Mouse (Mus musculus) E14TG2a.4 (cell line): ENCODE data around the gene Ell3.
"Not testable (repeated sequence)": the region's sequence is repeated elsewhere in the genome, so short reads cannot be mapped to it uniquely, and the experiment has no call there.

Experiments used
- H3K27me3 ChIP-seq: 2 replicates; pipeline ENCODE4 v1.6.1; 2014; ENCODE audit warnings: low read length, control low read depth; ENCODE audit not compliant: insufficient read depth
- H3K36me3 ChIP-seq: 2 replicates; pipeline ENCODE4 v1.6.1; 2014; ENCODE audit warnings: low read length, control low read depth; ENCODE audit not compliant: insufficient read depth
- H3K4me1 ChIP-seq: replicated peaks from 2 replicates; pipeline ENCODE4 v1.6.1; 2014; ENCODE audit warnings: low read depth, low read length, control low read depth
- H3K4me3 ChIP-seq: replicated peaks from 2 replicates; pipeline ENCODE4 v1.5.1; 2014; ENCODE audit warnings: mild to moderate bottlenecking, low read length
- H3K9me3 ChIP-seq: 2 replicates; pipeline ENCODE4 v1.6.1; 2014; ENCODE audit warnings: low read length, control low read depth
- CTCF ChIP-seq: conservative IDR thresholded peaks from 2 replicates; pipeline ENCODE4 v1.5.1; 2014; ENCODE audit warnings: low read length
- NANOG ChIP-seq: IDR thresholded peaks from 2 replicates; pipeline ENCODE4 v1.6.1; 2014; ENCODE audit warnings: borderline replicate concordance, low read length, mixed read lengths
- POU5F1 ChIP-seq: IDR thresholded peaks from 2 replicates; pipeline ENCODE4 v1.6.1; 2014; ENCODE audit warnings: low read length, borderline replicate concordance

Ell3 gene

GRCm38 (mm10) chr2:121444178-121444577, at the start of gene Ell3:
Gene Ell3 (minus strand): TSS chr2:121444278.
- H3K4me3 ChIP-seq, result peak within 1 kb of the TSS; percentile 83
- peaks cover 62% of the 10 kb centered on the region for H3K4me1 ChIP-seq
- peaks cover 4% of the 10 kb centered on the region; the same call in 1 of the 2 replicates for H3K27me3 ChIP-seq
- peaks cover 20% of the 10 kb centered on the region for H3K36me3 ChIP-seq
- no peaks in the 10 kb centered on the region for H3K9me3 ChIP-seq
- TF ChIP-seq NANOG (no peak), POU5F1 (no peak), CTCF (no peak)

GRCm38 (mm10) chr2:121484403-121484802, 40.3 kb upstream of the Ell3 start:
- H3K4me1 ChIP-seq, result peaks cover 17% of the 10 kb centered on the region
- H3K9me3 ChIP-seq, H3K4me3 ChIP-seq, H3K36me3 ChIP-seq, H3K27me3 ChIP-seq: not testable (repeated sequence)

- peaks cover 17% of the 10 kb centered on the region for H3K4me1 ChIP-seq
- no peaks in the 10 kb centered on the region for H3K9me3 ChIP-seq
- H3K36me3 ChIP-seq, result no peaks in the 10 kb centered on the region
- no peaks in the 10 kb centered on the region for H3K27me3 ChIP-seq
- H3K4me3 ChIP-seq, result no peak overlapping the region
- peak; percentile 91 for TF ChIP-seq NANOG
- TF ChIP-seq CTCF, result no peak
- no peak for TF ChIP-seq POU5F1
These were observed 39.5 kb upstream of the Ell3 start for GRCm38 (mm10) chr2:121483576-121483975.

- H3K4me1 ChIP-seq, result peaks cover 24% of the 10 kb centered on the region
- H3K36me3 ChIP-seq, H3K27me3 ChIP-seq, H3K4me3 ChIP-seq, H3K9me3 ChIP-seq: not testable (repeated sequence)
These were observed 36.8 kb upstream of the Ell3 start for GRCm38 (mm10) chr2:121480916-121481315.

- no peaks in the 10 kb centered on the region for H3K36me3 ChIP-seq
- peaks cover 24% of the 10 kb centered on the region for H3K4me1 ChIP-seq
- H3K9me3 ChIP-seq, result no peaks in the 10 kb centered on the region
- no peaks in the 10 kb centered on the region for H3K27me3 ChIP-seq
- no peak overlapping the region for H3K4me3 ChIP-seq
- TF ChIP-seq POU5F1, result no peak
- peak; percentile 53 for TF ChIP-seq CTCF
These were observed 36.4 kb upstream of the Ell3 start for GRCm38 (mm10) chr2:121480498-121480897.

GRCm38 (mm10) chr2:121477491-121478266, 33.6 kb upstream of the Ell3 start:
- no peak overlapping the region for H3K4me3 ChIP-seq
- H3K4me1 ChIP-seq, result peaks cover 9% of the 10 kb centered on the region
- TF ChIP-seq POU5F1 (no peak; the same call in 1 of the 2 replicates), NANOG (no peak), CTCF (no peak)
- no peaks in the 10 kb centered on the region for H3K36me3 ChIP-seq
- no peaks in the 10 kb centered on the region for H3K27me3 ChIP-seq
- no peaks in the 10 kb centered on the region for H3K9me3 ChIP-seq

GRCm38 (mm10) chr2:121475306-121475705, 31.2 kb upstream of the Ell3 start:
- not testable (repeated sequence) for H3K27me3 ChIP-seq, H3K9me3 ChIP-seq, H3K4me3 ChIP-seq
- Histone ChIP-seq H3K36me3 (peaks cover 12% of the 10 kb centered on the region), H3K4me1 (peaks cover 16% of the 10 kb centered on the region)

GRCm38 (mm10) chr2:121474180-121474535, 30.1 kb upstream of the Ell3 start:
- H3K9me3 ChIP-seq, result no peaks in the 10 kb centered on the region
- peaks cover 12% of the 10 kb centered on the region for H3K36me3 ChIP-seq
- peak overlapping the region; percentile 78 for H3K4me3 ChIP-seq
- TF ChIP-seq NANOG (no peak), CTCF (no peak), POU5F1 (no peak)
- H3K4me1 ChIP-seq, result peaks cover 16% of the 10 kb centered on the region
- H3K27me3 ChIP-seq, result no peaks in the 10 kb centered on the region

GRCm38 (mm10) chr2:121473301-121474179, 29.5 kb upstream of the Ell3 start, which contains the start of gene Mfap1b:
Gene Mfap1b (minus strand): TSS chr2:121474067.
- H3K4me1 ChIP-seq, result peaks cover 16% of the 10 kb centered on the region
- H3K9me3 ChIP-seq, H3K27me3 ChIP-seq: not testable (repeated sequence)
- peaks cover 12% of the 10 kb centered on the region for H3K36me3 ChIP-seq
- peak within 1 kb of the TSS; percentile 78 for H3K4me3 ChIP-seq
